Mouse (Mus musculus) gastrocnemius, postnatal 10 days (tissue): ENCODE measurements at regions not wholly inside any gene's neighbourhood (a gene's known extent, or its start where the extent isn't known, plus 50 kb on each side); places are given as distances from the start of the nearest gene placed in this dataset.

Experiments used
- DNase-seq: peaks from one replicate; pipeline ENCODE4 v3.0.0; 2021; ENCODE audit warnings: mixed read lengths

GRCm38 (mm10) chr7:67429008-67429873 is 56.6 kb upstream of the Mef2a start:
- no peak for DNase-seq

GRCm38 (mm10) chr7:67428388-67428787 is 55.7 kb upstream of the Mef2a start:
- no peak for DNase-seq

GRCm38 (mm10) chr7:67426076-67426475 is 53.4 kb upstream of the Mef2a start:
- DNase-seq, result no peak

- DNase-seq, result no peak
Observed at GRCm38 (mm10) chr7:67425581-67425980, 52.9 kb upstream of the Mef2a start.

- no peak for DNase-seq
Observed at GRCm38 (mm10) chr7:67424810-67425485, 52.3 kb upstream of the Mef2a start.
